Mouse (Mus musculus) left cerebral cortex, postnatal 4 days (tissue): ENCODE data around the gene Gm7995. TPM values are rescaled to one million over a fixed set of nuclear protein-coding genes. Genes with fewer than 3 reads are reported as not detected.
"Not testable (repeated sequence)": the region's sequence is repeated elsewhere in the genome, so short reads cannot be mapped to it uniquely, and the experiment has no call there.

Experiments
- DNase-seq: peaks from one replicate; pipeline ENCODE4 v3.0.0-alpha.2; 2022
- intact Hi-C: fragments of 180-260 bp; cut with DNase I; formaldehyde crosslinking; loops from one replicate; pipeline ENCODE4 v1.15.1; 2025
- microRNA-seq: library from miRNA; unstranded; fragments of <30 nt; microRNA quantifications from one replicate; pipeline ENCODE4 v1.2.0, GENCODE M21; 2022
- total RNA-seq, 2 experiments: library from RNA; stranded (reverse); gene quantifications; 2 replicates each; pipeline ENCODE4 v1.2.3; 2021

Gm7995 gene
- not detected for total RNA-seq

DNA sequence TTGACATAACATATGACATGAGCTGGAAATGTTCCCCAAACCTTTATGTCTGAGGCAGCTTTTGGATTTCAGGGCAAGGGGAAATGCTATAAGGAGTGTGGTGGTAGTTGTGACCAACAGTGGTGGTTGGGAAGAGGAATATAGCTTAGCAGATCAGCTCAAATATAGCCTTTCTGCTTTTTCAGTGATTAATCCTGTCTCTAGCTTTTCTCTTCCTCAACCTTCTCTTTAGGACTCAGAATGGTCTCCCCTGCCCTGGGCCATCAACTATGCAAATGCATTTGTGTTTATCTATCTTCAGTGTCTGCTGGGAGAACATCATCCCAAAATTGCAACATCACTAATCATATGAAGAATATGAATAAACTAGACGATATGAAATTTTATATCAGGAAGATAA lies at the start of gene Gm7995:
Gene Gm7995, plus strand, starts transcription at position 301 of the 400 bp plus-strand sequence.
- intact Hi-C loops, DNase-seq: not testable (repeated sequence)

DNA sequence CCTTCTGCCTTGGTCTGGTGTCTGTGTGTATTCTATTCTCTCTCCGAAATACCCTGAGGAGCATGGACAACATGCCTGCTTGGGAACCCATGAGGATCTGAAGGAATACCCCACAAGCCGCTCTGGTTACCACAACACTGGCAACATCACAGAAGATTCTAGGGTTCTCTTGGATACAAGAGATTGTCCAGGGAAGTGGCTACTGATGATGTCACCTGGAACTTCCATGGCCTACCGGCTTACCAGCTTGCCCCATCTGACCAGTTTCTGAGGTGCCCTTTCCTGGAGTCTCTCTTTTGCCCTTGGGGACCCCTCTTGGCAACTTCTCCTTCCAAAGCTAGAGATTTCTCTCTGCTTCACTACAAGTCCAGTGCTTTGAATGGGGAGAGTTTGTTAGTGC lies 12.8 kb upstream of the Gm7995 start, which contains the start of gene Gm9611:
Gene Gm9611, minus strand, starts transcription at position 101 of the 400 bp plus-strand sequence.
- DNase-seq, intact Hi-C loops: not testable (repeated sequence)

Small RNA genes within 50 kb of the gene (microRNA-seq; reads per million reads assigned to microRNA genes)
- gene Gm25208, result not detected
- gene Gm25892, result not detected

Other genes starting within 250 kb of the Gm7995 start
- gene Gm7951, start 192.8 kb upstream of the Gm7995 start, total RNA-seq, result not detected
- gene Gm17027, start 147.6 kb upstream of the Gm7995 start, total RNA-seq, result not detected
- gene Gm3573, start 119.4 kb upstream of the Gm7995 start, total RNA-seq, result 1 to 10 TPM; 1.6 to 2.2 TPM
- gene Gm17026, start 50.2 kb upstream of the Gm7995 start, total RNA-seq, result not detected
- not detected for gene Gm9611, start 12.9 kb upstream of the Gm7995 start, total RNA-seq
- not detected for gene Gm8005, start 129.5 kb downstream of the Gm7995 start, total RNA-seq
- not detected for gene Gm8011, start 153.7 kb downstream of the Gm7995 start, total RNA-seq
- not detected for gene Gm8020, start 192.1 kb downstream of the Gm7995 start, total RNA-seq
- gene Gm8024, start 214.1 kb downstream of the Gm7995 start, total RNA-seq, result not detected